ENCODE assay signal across 8 mouse cellular contexts in genomic region chr3:106903198-106903597, GRCm38 (mm10).
DNase-seq lines count a peak whose midpoint lies in the region; ATAC-seq lines count a peak whose summit lies in the region.

No protein-coding gene starts in this region.

- H3K9ac ChIP-seq in hindbrain, embryonic 11.5 days (ENCODE audit: low read depth, low read length) = no peak overlapping the region
- no peak overlapping the region for H3K9ac ChIP-seq in embryonic facial prominence, embryonic 14.5 days (ENCODE audit: low read depth, low read length)

- no peaks in the 10 kb centered on the region for H3K27me3 ChIP-seq in hindbrain, embryonic 11.5 days (ENCODE audit: control insufficient read depth, insufficient read depth, low read length)
- H3K27me3 ChIP-seq in hindbrain, embryonic 10.5 days (ENCODE audit: insufficient read depth, poor library complexity, severe bottlenecking) = no peaks in the 10 kb centered on the region
- H3K27me3 ChIP-seq in embryonic facial prominence, embryonic 14.5 days (replicated peaks; ENCODE audit: control insufficient read depth, insufficient read depth, low read length) = no peaks in the 10 kb centered on the region

- H3K27ac ChIP-seq in hindbrain, embryonic 11.5 days (ENCODE audit: low read depth, low read length) = no peak overlapping the region
- no peak overlapping the region for H3K27ac ChIP-seq in hindbrain, embryonic 10.5 days
- no peak overlapping the region for H3K27ac ChIP-seq in embryonic facial prominence, embryonic 14.5 days (replicated peaks; ENCODE audit: low read depth, low read length)

- no peak overlapping the region for H3K4me2 ChIP-seq in hindbrain, embryonic 11.5 days (replicated peaks; ENCODE audit: low read depth, low read length)
- no peak overlapping the region for H3K4me2 ChIP-seq in embryonic facial prominence, embryonic 14.5 days (ENCODE audit: low read depth, low read length)

- no peaks in the 10 kb centered on the region for H3K4me1 ChIP-seq in hindbrain, embryonic 11.5 days (replicated peaks; ENCODE audit: control insufficient read depth, insufficient read depth, low read length)
- H3K4me1 ChIP-seq in hindbrain, embryonic 10.5 days (replicated peaks) = no peaks in the 10 kb centered on the region
- no peaks in the 10 kb centered on the region for H3K4me1 ChIP-seq in embryonic facial prominence, embryonic 14.5 days (ENCODE audit: control insufficient read depth, insufficient read depth, low read length)

- WGBS in hindbrain, embryonic 11.5 days = 49% methylated on average over 2 of the region's 2 CpGs
- WGBS in hindbrain, embryonic 10.5 days = 48% methylated on average over 2 of the region's 2 CpGs
- WGBS in embryonic facial prominence, embryonic 14.5 days = 23% methylated on average over 2 of the region's 2 CpGs

- peak; percentile 48 for DNase-seq in hindbrain, embryonic 11.5 days (ENCODE audit: low spot score)
- no peak for DNase-seq in hindbrain, embryonic 10.5 days (ENCODE audit: low spot score)
- peak; percentile 4 for DNase-seq in urinary bladder, postnatal 14 days (ENCODE audit: low spot score)
- no peak for DNase-seq in urinary bladder, postnatal 36 days (ENCODE audit: low spot score in 2 of 2)
- DNase-seq in embryonic facial prominence, embryonic 14.5 days (ENCODE audit: low spot score) = peak; percentile 61
- peak; percentile 18 for DNase-seq in lung, postnatal 14 days
- peak; percentile 8 for DNase-seq in thymus, postnatal 4 days

- no peaks in the 10 kb centered on the region for H3K9me3 ChIP-seq in hindbrain, embryonic 11.5 days (ENCODE audit: control insufficient read depth, low read length)
- H3K9me3 ChIP-seq in hindbrain, embryonic 10.5 days = no peaks in the 10 kb centered on the region
- no peaks in the 10 kb centered on the region for H3K9me3 ChIP-seq in embryonic facial prominence, embryonic 14.5 days (ENCODE audit: control insufficient read depth, low read length)

- no peak for ATAC-seq in hindbrain, embryonic 11.5 days (ENCODE audit: low FRiP score)
- no peak for ATAC-seq in embryonic facial prominence, embryonic 14.5 days (ENCODE audit: low read depth)
- ATAC-seq in activated CD4-positive, CD25-positive, alpha-beta regulatory T cell, adult 4 months = no peak

- H3K4me3 ChIP-seq in hindbrain, embryonic 11.5 days (ENCODE audit: low read depth, low read length) = no peak overlapping the region
- H3K4me3 ChIP-seq in hindbrain, embryonic 10.5 days = no peak overlapping the region
- H3K4me3 ChIP-seq in embryonic facial prominence, embryonic 14.5 days (ENCODE audit: low read depth, low read length) = no peak overlapping the region

- H3K36me3 ChIP-seq in hindbrain, embryonic 11.5 days (ENCODE audit: control insufficient read depth, insufficient read depth, low read length) = no peaks in the 10 kb centered on the region
- no peaks in the 10 kb centered on the region for H3K36me3 ChIP-seq in hindbrain, embryonic 10.5 days
- H3K36me3 ChIP-seq in embryonic facial prominence, embryonic 14.5 days (ENCODE audit: control insufficient read depth, insufficient read depth, low read length) = no peaks in the 10 kb centered on the region

Comparison
In these comparisons a context has a peak if more than half of its experiments do, and no peak if none do; other contexts are left out.
1. DNase-seq: peak in hindbrain, embryonic 11.5 days (single experiment), urinary bladder, postnatal 14 days (single experiment), embryonic facial prominence, embryonic 14.5 days (single experiment), lung, postnatal 14 days (single experiment) and thymus, postnatal 4 days (single experiment); none in hindbrain, embryonic 10.5 days (single experiment) and urinary bladder, postnatal 36 days (0 of 2).